Mouse (Mus musculus) heart, adult 18-20 months (tissue): Measurements from ENCODE around the gene Myh7b. TPM values are rescaled to one million over a fixed set of nuclear protein-coding genes. Genes with fewer than 3 reads are reported as not detected.
A peak's percentile ranks its signal among the peaks of the same experiment; 100 is the strongest.
"Not testable (repeated sequence)": the region's sequence is repeated elsewhere in the genome, so short reads cannot be mapped to it uniquely, and the experiment has no call there.

Experiments
- DNase-seq, 2 experiments: peaks; one replicate each; pipeline ENCODE4 v3.0.0; 2021 to 2022; ENCODE audit warnings: mixed read lengths in 1 of 2
- total RNA-seq, 2 experiments: library from RNA; stranded (reverse); gene quantifications; 2 replicates each; pipeline ENCODE4 v1.2.3; 2021

Gene Myh7b
- total RNA-seq, 2 experiments from 2014 or later: 23.0 to 30.1 TPM

DNA sequence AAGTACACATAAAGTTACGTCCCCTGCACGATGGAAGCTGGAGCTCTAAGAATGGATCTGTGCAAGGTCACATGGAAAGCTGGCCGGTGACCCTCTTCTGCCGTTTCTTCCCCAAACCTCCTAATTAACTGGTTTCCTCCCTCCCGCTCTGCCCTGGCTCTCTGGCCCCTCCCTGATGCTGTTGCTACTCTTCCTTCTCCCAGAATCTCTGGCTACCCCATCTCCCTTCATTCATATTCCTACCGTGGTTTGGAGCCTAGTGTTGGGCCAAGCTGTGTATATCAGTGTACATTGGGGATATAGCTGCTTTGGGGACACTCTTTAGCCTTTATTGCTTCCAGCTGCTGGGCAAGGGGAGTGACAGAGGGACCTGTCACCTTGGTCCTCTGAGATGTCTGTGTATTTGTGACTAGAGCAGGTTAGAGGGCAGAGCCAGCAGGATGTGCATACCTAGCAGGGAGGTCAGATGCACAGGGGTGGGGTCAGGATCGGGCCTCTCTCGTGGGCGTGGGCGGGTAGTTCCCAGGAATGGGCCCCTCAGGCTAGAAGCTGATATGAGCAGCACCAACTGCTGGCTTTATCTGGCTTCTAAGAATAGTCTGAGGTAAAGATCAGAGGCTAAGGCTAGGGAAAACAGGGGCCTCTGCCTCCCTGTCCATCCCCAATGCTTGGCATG is 6.3 kb upstream of the Myh7b start:
- no peak for DNase-seq

- not testable (repeated sequence) for DNase-seq
These were observed 5.8 kb upstream of the Myh7b start for GRCm38 (mm10) chr2:155605236-155605589.

DNA sequence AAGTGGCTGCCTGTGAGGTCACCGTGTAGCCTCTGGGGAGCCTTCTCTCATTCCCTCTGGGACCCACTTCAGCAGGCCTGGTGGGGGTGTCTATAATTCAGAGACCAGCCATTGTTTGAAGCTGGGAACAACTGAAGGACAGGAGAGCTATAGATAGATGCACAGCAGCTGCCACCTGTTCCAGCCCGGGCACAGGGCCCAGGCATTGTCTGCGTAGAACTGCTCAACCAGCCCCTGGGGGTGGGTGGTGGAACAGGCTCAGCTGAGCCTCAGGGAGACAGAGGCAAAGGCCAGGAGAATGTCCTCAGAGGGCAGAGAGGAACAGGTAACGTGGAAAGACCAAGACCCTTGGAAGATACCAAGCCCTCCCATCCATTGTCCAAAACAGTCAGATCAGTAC is 4.7 kb upstream of the Myh7b start:
- peak; percentile 72 to 77 for DNase-seq

DNA sequence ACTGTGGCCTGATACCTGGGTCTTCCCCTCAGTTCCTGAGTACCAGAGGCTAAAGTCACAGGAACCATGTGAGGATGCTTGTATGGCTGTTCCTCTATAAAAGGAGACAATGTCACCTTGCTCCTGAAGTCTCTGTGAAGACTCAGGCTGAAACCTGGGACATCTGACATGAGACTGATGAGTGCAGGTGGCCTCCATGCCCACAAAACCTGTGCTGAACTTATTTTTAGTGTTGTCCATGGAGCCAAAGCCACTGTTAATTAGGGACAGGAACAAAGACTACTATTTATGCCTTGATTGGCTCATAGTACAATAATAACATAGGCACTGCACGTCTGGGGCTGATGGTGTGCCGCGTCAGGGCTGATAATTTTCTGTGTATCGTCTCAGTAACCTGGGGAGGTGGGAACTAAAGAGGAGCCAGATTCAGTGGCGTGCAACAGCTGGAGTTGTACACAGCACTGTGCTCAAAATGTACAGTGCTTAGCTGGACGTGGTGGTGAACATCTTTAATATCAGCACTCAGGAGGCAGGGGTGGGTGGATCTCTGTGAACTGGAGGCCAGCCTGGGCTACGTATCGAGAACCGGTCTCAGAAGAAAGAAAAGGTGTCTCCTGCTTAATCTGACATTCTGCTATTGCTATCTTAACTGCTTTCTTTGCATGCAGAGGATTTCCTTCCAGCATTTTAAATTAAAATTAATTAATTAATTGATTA is 980 bp downstream of the Myh7b start:
- DNase-seq: peak in 1 of 2 experiments; percentile 32

- DNase-seq: peak; percentile 65 to 75
These were observed 2.3 kb downstream of the Myh7b start for GRCm38 (mm10) chr2:155613326-155613755.

DNA sequence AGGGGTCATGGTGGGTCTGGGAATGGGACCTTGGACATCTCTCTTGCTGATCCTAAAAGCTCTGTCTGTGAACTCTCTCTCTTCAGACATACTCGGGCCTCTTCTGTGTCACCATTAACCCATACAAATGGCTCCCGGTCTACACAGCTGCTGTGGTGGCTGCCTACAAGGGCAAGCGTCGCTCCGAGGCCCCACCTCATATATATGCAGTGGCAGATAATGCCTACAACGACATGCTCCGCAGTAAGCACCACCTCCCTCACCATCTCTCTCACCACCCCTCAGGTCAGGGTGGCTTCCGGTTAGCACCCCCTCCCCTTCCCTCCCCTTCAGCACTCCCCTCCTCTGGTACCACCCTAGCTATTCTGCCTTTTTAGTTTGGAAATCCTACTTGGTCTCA is 2.9 kb downstream of the Myh7b start:
- DNase-seq: no peak

GRCm38 (mm10) chr2:155616971-155617370 is 6.0 kb downstream of the Myh7b start:
- no peak for DNase-seq

DNA sequence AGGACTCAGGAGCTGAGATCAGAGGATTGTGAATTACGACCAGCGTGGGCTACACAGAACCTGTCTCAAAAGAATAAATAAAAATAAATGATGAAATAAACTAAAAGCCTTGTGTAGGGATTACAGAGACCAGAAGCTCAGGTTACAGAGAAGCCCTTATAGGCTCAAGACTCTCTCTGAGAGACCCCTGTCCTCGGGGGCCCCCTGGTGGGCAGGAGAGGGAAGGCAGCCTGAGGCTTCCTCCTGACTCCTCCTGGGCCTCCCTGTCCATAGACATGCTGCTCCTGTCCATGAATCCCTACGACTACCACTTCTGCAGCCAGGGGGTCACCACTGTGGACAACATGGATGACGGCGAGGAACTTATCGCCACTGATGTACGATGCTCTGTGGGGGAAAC is 8.8 kb downstream of the Myh7b start:
- DNase-seq: peak; percentile 79 to 93

DNA sequence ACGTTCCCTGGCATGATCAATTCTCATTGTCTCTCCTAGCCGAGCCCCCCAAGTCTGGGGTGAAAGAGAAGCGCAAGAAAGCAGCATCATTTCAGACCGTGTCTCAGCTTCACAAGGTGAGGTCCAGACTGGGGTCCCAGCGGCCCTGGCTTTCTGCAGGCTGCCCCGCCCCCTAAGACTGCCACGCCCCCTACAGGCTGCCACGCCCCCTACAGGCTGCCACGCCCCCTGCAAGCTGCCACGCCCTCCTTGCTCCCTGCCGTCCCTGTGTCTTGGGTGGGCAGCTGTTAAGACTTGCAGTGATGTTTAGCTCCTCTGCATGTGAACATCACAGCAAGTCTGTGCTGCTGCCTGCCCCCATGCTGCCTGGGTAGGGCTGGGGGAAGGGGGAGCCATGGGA is 11.6 kb downstream of the Myh7b start:
- DNase-seq: no peak

- DNase-seq: no peak
These were observed 13.0 kb downstream of the Myh7b start for GRCm38 (mm10) chr2:155623996-155624395.

- DNase-seq: no peak
These were observed 13.7 kb downstream of the Myh7b start for GRCm38 (mm10) chr2:155624730-155625129.

GRCm38 (mm10) chr2:155626277-155626676 is 15.3 kb downstream of the Myh7b start:
- no peak for DNase-seq

DNA sequence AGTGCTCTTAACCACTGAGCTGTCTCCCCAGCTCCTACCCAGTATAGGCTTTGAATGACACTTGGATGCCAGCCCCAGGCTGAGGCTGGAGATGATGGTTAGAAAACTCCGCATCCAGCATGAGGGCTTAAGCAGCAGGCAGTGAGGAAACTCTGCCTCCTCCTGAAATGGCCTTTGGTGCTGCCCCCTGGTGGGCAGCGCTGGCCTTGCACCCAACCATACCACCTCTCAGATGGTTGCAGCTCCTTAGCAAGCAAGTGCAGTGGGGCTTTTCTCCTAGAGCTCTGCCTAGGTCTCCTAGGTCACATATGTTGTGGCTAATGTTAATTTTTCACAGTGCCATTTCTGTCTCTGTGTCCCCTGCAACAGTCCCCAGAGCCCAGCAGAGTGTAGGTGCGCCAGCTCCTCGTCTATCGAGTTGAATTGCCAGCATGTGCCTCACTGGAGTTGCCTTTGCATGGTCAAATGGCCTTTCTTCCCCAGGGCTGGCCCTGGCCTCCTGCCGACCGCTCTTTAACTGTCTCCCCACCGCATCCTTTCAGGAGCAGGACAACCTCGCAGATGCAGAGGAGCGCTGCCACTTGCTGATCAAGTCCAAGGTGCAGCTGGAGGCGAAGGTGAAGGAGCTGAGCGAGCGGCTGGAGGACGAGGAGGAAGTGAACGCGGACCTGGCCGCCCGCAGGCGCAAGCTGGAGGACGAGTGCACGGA is 16.2 kb downstream of the Myh7b start:
- peak in 1 of 2 experiments; percentile 81 for DNase-seq

GRCm38 (mm10) chr2:155628112-155628511 is 17.1 kb downstream of the Myh7b start:
- DNase-seq: no peak

- no peak for DNase-seq
These were observed 17.5 kb downstream of the Myh7b start for GRCm38 (mm10) chr2:155628519-155628918.

- DNase-seq: no peak
These were observed 18.2 kb downstream of the Myh7b start for GRCm38 (mm10) chr2:155629231-155629661.

GRCm38 (mm10) chr2:155630153-155630552 is 19.1 kb downstream of the Myh7b start:
- no peak for DNase-seq

DNA sequence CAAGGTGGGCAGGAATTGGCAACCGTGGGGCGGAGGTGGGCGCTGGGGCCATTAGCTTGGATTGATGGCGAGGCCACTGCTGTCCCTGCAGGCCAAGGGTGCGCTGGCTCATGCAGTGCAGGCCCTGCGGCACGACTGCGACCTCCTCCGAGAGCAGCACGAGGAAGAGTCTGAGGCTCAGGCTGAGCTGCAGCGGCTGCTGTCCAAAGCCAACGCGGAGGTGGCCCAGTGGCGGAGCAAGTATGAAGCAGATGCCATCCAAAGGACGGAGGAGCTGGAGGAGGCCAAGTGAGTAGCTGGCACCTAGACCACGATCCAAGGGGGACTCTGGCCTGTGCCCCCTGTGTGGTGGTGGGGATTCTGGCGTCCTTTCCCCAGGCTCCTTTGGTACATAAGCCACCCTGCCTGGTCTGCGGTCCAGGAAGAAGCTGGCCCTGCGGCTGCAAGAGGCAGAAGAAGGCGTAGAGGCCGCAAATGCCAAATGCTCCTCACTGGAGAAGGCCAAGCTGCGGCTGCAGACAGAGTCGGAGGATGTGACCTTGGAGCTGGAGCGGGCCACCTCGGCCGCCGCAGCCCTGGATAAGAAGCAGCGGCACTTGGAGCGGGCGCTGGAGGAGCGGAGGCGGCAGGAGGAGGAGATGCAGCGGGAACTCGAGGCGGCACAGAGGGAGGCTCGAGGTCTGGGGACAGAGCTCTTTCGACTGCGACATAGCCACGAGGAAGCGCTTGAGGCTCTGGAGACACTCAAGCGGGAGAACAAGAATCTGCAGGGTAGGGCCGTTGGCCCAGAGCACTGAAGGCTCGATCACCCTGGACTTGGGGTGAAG is 19.8 kb downstream of the Myh7b start:
- DNase-seq: no peak

- no peak for DNase-seq
These were observed 21.3 kb downstream of the Myh7b start for GRCm38 (mm10) chr2:155632138-155632936.

- DNase-seq: no peak
These were observed 22.1 kb downstream of the Myh7b start for GRCm38 (mm10) chr2:155633121-155633520.

- no peak for DNase-seq
These were observed 22.7 kb downstream of the Myh7b start for GRCm38 (mm10) chr2:155633731-155634130.
